Mouse (Mus musculus) lung, postnatal 0 days (tissue): ENCODE measurements around the gene Sgms1. TPM values are rescaled to one million over a fixed set of nuclear protein-coding genes. Genes with fewer than 3 reads are reported as not detected.
"Not testable (repeated sequence)": the region's sequence is repeated elsewhere in the genome, so short reads cannot be mapped to it uniquely, and the experiment has no call there.

Source experiments
- ATAC-seq: fragments of 200-750 bp; cut with Nextera tagmentation; 2 replicates; pipeline ENCODE4 v1.8.0; 2017; ENCODE audit warnings: moderate library complexity
- DNase-seq: peaks from one replicate; pipeline ENCODE4 v3.0.0-alpha.2; 2016; ENCODE audit warnings: low spot score
- H3K27ac ChIP-seq: fragments of 300-500 bp; sonication (generic); 2 replicates; pipeline ENCODE4 v1.5.1; 2014; ENCODE audit warnings: antibody characterized with exemption, mild to moderate bottlenecking, low read length, mixed read lengths
- H3K27me3 ChIP-seq: fragments of 300-500 bp; sonication (generic); replicated peaks from 2 replicates; pipeline ENCODE4 v1.6.1; 2014; ENCODE audit warnings: low read length, mixed read lengths; ENCODE audit not compliant: insufficient read depth
- H3K36me3 ChIP-seq: fragments of 300-500 bp; sonication (generic); 2 replicates; pipeline ENCODE4 v1.6.1; 2014; ENCODE audit warnings: low read length, mixed read lengths; ENCODE audit not compliant: insufficient read depth
- H3K4me1 ChIP-seq: fragments of 300-500 bp; sonication (generic); 2 replicates; pipeline ENCODE4 v1.6.1; 2014; ENCODE audit warnings: antibody characterized with exemption, low read depth, low read length, mixed read lengths; ENCODE audit not compliant: insufficient read depth
- H3K4me2 ChIP-seq: fragments of 300-500 bp; sonication (generic); replicated peaks from 2 replicates; pipeline ENCODE4 v1.6.1; 2014; ENCODE audit warnings: low read depth, mild to moderate bottlenecking, low read length, moderate library complexity, mixed read lengths
- H3K4me3 ChIP-seq: fragments of 300-500 bp; sonication (generic); 2 replicates; pipeline ENCODE4 v1.5.1; 2014; ENCODE audit warnings: low read depth, low read length
- H3K9ac ChIP-seq: fragments of 300-500 bp; sonication (generic); replicated peaks from 2 replicates; pipeline ENCODE4 v1.6.1; 2014; ENCODE audit warnings: low read depth, mild to moderate bottlenecking
- H3K9me3 ChIP-seq: fragments of 300-500 bp; sonication (generic); 2 replicates; pipeline ENCODE4 v1.6.1; 2016; ENCODE audit warnings: low read length, mixed read lengths
- CTCF ChIP-seq: IDR thresholded peaks from 2 replicates; pipeline ENCODE4 v1.5.1; 2016; ENCODE audit warnings: antibody characterized with exemption, mild to moderate bottlenecking
- EP300 ChIP-seq: IDR thresholded peaks from 2 replicates; pipeline ENCODE4 v1.6.1; 2016; ENCODE audit warnings: antibody characterized with exemption, mild to moderate bottlenecking, control low read depth
- WGBS: fragments of 180-500 bp; shearing (Covaris S2); extraction: QIAGEN DNeasy Blood & Tissue Kit; methylation state at CpG from one replicate; pipeline ENCODE4 v1.1.7; 2014; 5-methylcytosine and 5-hydroxymethylcytosine counted together
- polyA plus RNA-seq: library from polyadenylated mRNA; unstranded; fragments of >200 nt; fragmentation: Nextera tagmentation; extraction: Ambion mirVana; gene quantifications from 2 replicates; pipeline ENCODE4 v1.2.1, GENCODE M21; 2015

Sgms1 gene
- polyA plus RNA-seq, 1 experiment from 2014 or later, result 59.3 TPM

DNA sequence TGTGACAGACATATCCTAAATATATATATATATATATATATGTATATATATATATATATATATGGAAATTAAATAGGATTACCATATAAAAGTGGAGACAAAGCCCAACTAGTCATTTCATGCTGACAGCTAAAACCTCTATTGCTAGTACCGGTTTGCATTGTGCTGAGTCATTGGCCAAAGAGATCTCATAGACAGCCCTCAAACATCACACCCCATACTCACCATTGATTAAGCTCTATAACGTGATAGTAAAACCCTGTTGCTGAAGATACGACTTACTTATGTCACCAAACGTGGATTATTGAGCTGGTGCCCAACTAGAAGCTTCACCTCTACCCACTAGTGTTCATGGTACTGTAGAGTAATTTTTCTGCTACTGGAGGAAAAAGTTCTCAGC is 298.7 kb downstream of the Sgms1 start:
- no peaks in the 10 kb centered on the region for H3K9me3 ChIP-seq
- no peak overlapping the region for H3K27ac ChIP-seq
- WGBS, result 88% methylated on average over 4 of the region's 4 CpGs
- DNase-seq (no peak), ATAC-seq (no peak)
- TF ChIP-seq CTCF, result no peak
- TF ChIP-seq EP300, result no peak
- H3K4me3 ChIP-seq, result no peak overlapping the region
- no peak overlapping the region for H3K4me2 ChIP-seq
- H3K4me1 ChIP-seq, result no peaks in the 10 kb centered on the region
- no peaks in the 10 kb centered on the region for H3K36me3 ChIP-seq
- H3K9ac ChIP-seq, result no peak overlapping the region
- no peaks in the 10 kb centered on the region for H3K27me3 ChIP-seq

DNA sequence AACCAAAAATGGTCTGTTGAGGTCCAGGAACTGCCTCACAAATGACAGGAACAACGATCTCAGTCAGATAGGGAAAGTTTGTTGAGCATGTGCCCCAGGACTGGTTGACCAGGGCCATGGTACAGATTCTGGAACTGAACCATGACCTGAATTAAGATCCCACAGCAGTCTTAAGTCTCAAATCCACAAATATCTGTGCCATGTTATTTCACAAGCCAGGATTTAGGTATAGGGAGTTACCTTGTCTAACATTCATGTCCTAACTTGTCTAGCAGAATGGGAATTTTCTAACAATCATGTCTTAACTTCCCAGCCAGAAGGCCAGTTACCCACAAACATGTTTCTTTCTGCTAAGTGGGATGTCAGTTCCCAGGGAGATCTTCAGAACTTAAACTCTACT is 300.9 kb downstream of the Sgms1 start:
- Histone ChIP-seq H3K4me1 (no peaks in the 10 kb centered on the region), H3K9me3 (no peaks in the 10 kb centered on the region), H3K36me3 (no peaks in the 10 kb centered on the region), H3K27ac (no peak overlapping the region), H3K9ac (no peak overlapping the region), H3K4me3 (no peak overlapping the region), H3K27me3 (no peaks in the 10 kb centered on the region), H3K4me2 (no peak overlapping the region)
- TF ChIP-seq CTCF, result no peak
- no peak for TF ChIP-seq EP300
- 74% methylated on average over 1 of the region's 1 CpGs for WGBS
- DNase-seq, result no peak
- no peak for ATAC-seq

- Histone ChIP-seq H3K4me3 (no peak overlapping the region), H3K27ac (no peak overlapping the region), H3K9ac (no peak overlapping the region), H3K4me2 (no peak overlapping the region), H3K4me1 (no peaks in the 10 kb centered on the region), H3K9me3 (no peaks in the 10 kb centered on the region), H3K27me3 (no peaks in the 10 kb centered on the region), H3K36me3 (no peaks in the 10 kb centered on the region)
- WGBS, result 69% methylated on average over 6 of the region's 6 CpGs
- DNase-seq (no peak), ATAC-seq (no peak)
- TF ChIP-seq CTCF (no peak), EP300 (no peak)
Measured at GRCm38 (mm10) chr19:32087736-32088470, 301.6 kb downstream of the Sgms1 start.

- not testable (repeated sequence) for H3K4me3 ChIP-seq, DNase-seq, H3K4me1 ChIP-seq, H3K36me3 ChIP-seq, H3K9ac ChIP-seq, H3K27me3 ChIP-seq, H3K27ac ChIP-seq, H3K9me3 ChIP-seq, H3K4me2 ChIP-seq, ATAC-seq
- 67% methylated on average over 1 of the region's 1 CpGs for WGBS
Measured at GRCm38 (mm10) chr19:32084813-32085212, 304.7 kb downstream of the Sgms1 start.

Other genes with a start within 250 kb of the Sgms1 start
- 82.1 and 83.8 TPM in 2 replicates for gene Rpl9-ps6, start 76.9 kb upstream of the Sgms1 start, polyA plus RNA-seq
- gene Minpp1, start 96.1 kb upstream of the Sgms1 start, polyA plus RNA-seq, result 37.0 and 39.5 TPM in 2 replicates
- gene Papss2, start 206.1 kb upstream of the Sgms1 start, polyA plus RNA-seq, result 2.9 and 3.9 TPM in 2 replicates